Mouse (Mus musculus): ENCODE results near the gene Rnf24. TPM values are rescaled to one million over a fixed set of nuclear protein-coding genes. Genes with fewer than 3 reads are reported as not detected.

Rnf24 gene
- 2.8 TPM for polyA plus RNA-seq (2014; fragmentation: Illumina TruSeq; extraction: RNeasy Lipid Tissue Mini Kit (QIAGEN cat#74804); ENCODE audit: low read depth, low replicate concordance)

DNA sequence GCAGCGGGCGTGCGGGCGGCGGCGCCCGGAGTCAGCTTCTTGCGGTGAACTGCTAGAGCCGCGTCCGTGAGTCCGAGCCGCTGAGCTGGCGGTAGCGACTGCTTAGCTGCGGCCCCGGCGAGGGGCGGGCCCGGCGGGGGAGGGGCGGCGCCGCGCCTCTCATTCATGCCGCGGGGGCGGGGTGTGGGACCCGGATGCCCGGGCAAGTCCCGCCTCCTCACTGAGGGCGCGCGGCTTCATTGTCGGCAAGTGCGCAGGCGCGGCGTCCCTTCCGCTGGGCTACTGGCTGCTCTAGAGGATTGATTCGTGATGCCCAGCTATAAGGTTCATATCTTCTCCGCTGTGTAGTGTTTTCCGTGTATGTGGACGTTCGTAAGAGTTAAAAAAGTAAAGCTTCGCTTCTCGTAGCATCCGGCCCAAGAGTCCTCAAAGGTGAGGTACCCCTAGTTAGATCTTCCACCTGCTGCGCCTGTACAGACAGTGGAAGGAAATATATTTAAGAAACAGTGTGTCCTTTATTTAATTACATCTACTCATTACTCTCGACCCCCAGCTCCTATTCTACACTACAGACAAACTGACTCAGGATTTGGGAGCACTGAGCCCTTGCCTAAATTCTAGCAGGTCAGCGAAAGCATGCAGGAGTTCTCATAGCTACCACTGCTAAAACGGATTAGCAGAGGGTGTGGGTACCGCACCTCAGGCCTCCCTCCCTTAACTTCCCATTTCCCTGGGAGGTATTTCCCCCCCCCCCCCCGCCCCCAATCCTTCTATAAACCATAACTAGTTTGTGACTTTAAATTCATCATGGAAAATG, at the start of gene Rnf24:
Gene Rnf24 (minus strand): TSS at position 146 of the 817 bp plus-strand sequence.

DNA sequence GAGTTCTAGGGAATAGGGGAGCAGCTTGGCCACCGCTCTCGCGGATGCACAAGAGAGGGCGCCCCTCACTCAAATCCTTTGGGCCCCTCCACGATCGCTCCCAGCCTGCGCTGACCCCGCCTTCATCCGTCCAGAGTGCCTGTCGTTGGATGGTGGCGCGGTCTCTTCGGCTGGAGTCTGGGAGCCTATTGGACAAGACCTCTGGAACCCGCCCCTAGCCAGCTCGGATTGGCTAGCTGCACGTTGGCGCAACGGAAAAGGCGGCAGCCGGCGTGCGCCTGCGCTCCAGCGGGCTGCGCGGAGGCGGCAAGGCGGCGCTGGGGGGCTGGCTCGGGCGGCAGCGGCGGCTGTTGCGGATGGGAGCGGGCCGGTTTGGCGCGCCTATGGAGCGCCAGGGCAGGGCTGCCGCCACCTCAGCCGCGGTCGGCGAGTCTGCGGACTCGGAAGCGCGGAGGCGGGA, 90.4 kb downstream of the Rnf24 start, which contains the start of gene Pank2:
Gene Pank2 (plus strand): TSS at position 283 of the 460 bp plus-strand sequence.

Other genes with a start within 250 kb of the Rnf24 start
- 21.7 TPM for gene Hspa12b, start 225.6 kb downstream of the Rnf24 start, polyA plus RNA-seq (2014; fragmentation: Illumina TruSeq; extraction: RNeasy Lipid Tissue Mini Kit (QIAGEN cat#74804); ENCODE audit: low read depth, low replicate concordance)
- not detected for gene Gm11037, start 219.4 kb downstream of the Rnf24 start, polyA plus RNA-seq (2014; fragmentation: Illumina TruSeq; extraction: RNeasy Lipid Tissue Mini Kit (QIAGEN cat#74804); ENCODE audit: low read depth, low replicate concordance)
- gene 1700037H04Rik, start 192.8 kb downstream of the Rnf24 start, polyA plus RNA-seq (2014; fragmentation: Illumina TruSeq; extraction: RNeasy Lipid Tissue Mini Kit (QIAGEN cat#74804); ENCODE audit: low read depth, low replicate concordance) = 10.3 TPM
- 83.1 TPM for gene Cenpb, start 172.8 kb downstream of the Rnf24 start, polyA plus RNA-seq (2014; fragmentation: Illumina TruSeq; extraction: RNeasy Lipid Tissue Mini Kit (QIAGEN cat#74804); ENCODE audit: low read depth, low replicate concordance)
- gene Cdc25b, start 165.9 kb downstream of the Rnf24 start, polyA plus RNA-seq (2014; fragmentation: Illumina TruSeq; extraction: RNeasy Lipid Tissue Mini Kit (QIAGEN cat#74804); ENCODE audit: low read depth, low replicate concordance) = 3.6 TPM
- gene Spef1, start 165.6 kb downstream of the Rnf24 start, polyA plus RNA-seq (2014; fragmentation: Illumina TruSeq; extraction: RNeasy Lipid Tissue Mini Kit (QIAGEN cat#74804); ENCODE audit: low read depth, low replicate concordance) = 5.3 TPM
- gene Ap5s1, start 145.8 kb downstream of the Rnf24 start, polyA plus RNA-seq (2014; fragmentation: Illumina TruSeq; extraction: RNeasy Lipid Tissue Mini Kit (QIAGEN cat#74804); ENCODE audit: low read depth, low replicate concordance) = 41.9 TPM
- gene Mavs, start 118.8 kb downstream of the Rnf24 start, polyA plus RNA-seq (2014; fragmentation: Illumina TruSeq; extraction: RNeasy Lipid Tissue Mini Kit (QIAGEN cat#74804); ENCODE audit: low read depth, low replicate concordance) = 56.9 TPM
- gene Pank2, start 90.4 kb downstream of the Rnf24 start, polyA plus RNA-seq (2014; fragmentation: Illumina TruSeq; extraction: RNeasy Lipid Tissue Mini Kit (QIAGEN cat#74804); ENCODE audit: low read depth, low replicate concordance) = 21.8 TPM
- 26.2 TPM for gene Smox, start 138.6 kb upstream of the Rnf24 start, polyA plus RNA-seq (2014; fragmentation: Illumina TruSeq; extraction: RNeasy Lipid Tissue Mini Kit (QIAGEN cat#74804); ENCODE audit: low read depth, low replicate concordance)
- 3.3 TPM for gene Adra1d, start 209.4 kb upstream of the Rnf24 start, polyA plus RNA-seq (2014; fragmentation: Illumina TruSeq; extraction: RNeasy Lipid Tissue Mini Kit (QIAGEN cat#74804); ENCODE audit: low read depth, low replicate concordance)